Mouse (Mus musculus): ENCODE measurements at regions not wholly inside any gene's neighbourhood (a gene's known extent, or its start where the extent isn't known, plus 50 kb on each side); places are given as distances from the start of the nearest gene placed in this dataset.

DNA sequence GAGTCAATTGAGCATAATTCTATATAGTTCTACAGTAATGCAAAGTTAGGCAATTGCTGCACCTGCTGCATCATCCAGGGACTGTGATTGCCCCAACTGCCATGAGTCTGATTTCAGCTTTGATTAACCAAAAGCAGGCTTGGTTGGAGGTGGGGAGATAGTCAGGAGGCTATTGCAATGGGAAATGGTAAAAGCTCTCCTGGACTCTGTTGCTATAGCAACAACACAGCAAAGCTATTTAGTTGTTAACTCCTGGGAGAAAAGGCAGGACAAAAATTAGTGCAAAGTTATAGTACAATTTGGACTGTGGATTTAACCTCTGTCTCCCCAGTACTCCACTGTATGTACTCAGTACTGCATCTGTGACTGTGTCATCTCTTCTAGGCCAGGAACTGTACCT, 51.7 kb upstream of the Rasgrf1 start:
- DNase-seq (ENCODE audit: low read depth, low spot score), result no peak

- 79% methylated on average over 10 of the region's 10 CpGs for WGBS
- no peak for DNase-seq (ENCODE audit: low read depth, low spot score)
These were observed 59.0 kb upstream of the Rasgrf1 start for GRCm38 (mm10) chr9:89850491-89851282.

DNA sequence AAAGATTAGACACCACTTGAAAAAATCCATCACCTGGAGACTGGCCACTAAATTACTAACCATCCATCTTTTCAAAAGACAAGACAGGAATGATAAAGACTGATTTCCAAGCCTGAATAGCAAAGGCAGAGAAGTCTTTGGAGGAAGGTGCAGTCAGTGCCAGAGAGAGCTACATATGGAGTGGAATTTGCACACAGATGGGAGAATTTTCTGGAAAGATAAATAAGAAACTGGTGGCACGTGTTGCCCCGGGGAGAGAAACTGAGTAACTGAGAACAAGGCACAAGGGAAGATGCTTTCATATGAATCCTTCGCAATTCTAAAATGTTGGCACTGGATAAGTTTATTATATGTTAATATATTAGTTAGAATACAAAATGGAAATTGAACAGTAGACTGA, 59.8 kb upstream of the Rasgrf1 start:
- 85% methylated on average over 3 of the region's 3 CpGs for WGBS
- no peak for DNase-seq (ENCODE audit: low read depth, low spot score)

- 65% methylated on average over 3 of the region's 3 CpGs for WGBS
These were observed 61.1 kb upstream of the Rasgrf1 start for GRCm38 (mm10) chr9:89848571-89848970.

DNA sequence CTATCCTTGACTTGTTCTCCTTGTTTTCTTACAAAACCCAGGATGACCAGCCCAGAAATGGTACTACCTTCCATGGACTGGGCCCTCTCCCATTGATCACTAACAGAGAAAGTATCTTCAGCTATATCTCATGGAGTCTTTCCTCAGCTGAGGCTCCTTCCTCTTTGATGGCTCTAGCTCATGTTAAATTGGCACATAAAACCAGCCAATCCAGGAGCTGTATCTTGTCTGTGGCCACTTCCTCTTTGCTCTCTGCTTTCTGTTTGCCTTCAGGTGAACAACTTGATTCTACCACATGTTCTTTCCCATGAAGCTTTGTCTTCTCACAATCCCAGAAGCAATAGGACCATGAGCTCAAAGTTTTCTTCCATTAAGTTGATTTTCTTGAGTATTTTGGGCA, 62.7 kb upstream of the Rasgrf1 start:
- no peak for DNase-seq (ENCODE audit: low read depth, low spot score)

More at GRCm38 (mm10) chr9:89848571-89848970, 61.1 kb upstream of the Rasgrf1 start:
- DNase-seq (ENCODE audit: low read depth, low spot score), result no peak

DNA sequence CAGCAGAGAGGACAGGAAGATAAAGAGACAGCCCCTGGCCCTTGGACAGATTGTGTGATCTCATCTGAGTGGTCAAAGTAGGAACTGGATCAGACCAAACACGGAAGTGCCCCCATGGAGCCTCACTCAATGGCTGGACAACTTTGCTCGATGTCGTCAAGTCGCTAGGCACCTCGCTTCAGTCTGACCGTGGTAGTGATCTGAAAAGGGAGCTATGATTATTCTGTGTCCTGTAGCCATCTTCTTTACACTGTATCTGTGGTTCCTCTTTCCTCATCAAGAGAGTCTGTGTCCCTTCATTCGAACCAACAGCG, 67.0 kb upstream of the Rasgrf1 start:
- no peak for DNase-seq (ENCODE audit: low read depth, low spot score)
- WGBS, result 83% methylated on average over 8 of the region's 8 CpGs

DNA sequence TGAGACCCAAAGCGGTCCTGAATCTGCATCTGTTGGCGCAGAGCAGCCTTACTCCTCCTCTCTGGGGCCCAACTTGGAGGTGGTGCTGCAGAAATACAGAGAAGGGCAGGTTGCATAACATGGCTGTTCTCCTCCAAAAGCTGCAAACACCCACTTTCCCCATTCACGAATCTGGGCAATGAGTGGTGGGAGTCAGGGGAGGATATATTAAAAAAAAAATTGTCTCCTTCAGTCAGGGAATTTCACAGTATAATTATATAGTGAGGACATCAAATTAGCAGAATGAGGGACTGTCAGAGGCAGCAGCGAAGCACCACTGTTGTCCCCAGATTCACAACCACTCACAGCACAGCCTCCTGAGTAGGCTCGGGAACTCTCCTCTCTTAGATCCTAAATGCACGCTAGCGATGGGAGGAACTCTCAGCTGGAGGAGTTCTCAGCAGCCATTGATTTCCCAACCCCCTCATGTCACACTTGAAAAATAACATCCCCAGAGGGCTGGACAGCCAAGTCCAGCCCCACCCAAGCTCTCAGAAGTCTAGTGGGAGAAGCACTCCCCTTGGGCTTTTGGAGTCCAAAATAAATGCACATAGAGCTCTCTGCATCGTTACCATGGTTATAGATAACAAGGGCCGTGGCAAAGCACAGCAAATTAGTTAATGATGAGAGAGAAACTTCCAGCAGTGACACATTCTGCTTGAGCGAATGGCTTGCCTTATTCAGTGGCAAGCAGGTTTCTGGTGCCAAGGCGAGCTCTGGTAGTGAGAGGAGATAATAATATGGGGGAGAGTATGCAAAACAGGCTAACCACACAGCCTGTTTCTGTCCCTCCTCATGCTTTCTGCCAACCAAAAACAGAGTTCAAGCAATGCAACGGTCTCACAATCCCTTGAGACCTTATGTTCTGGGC, 67.6 kb upstream of the Rasgrf1 start:
- WGBS, result 61% methylated on average over 12 of the region's 12 CpGs
- DNase-seq (ENCODE audit: low read depth, low spot score), result no peak

DNA sequence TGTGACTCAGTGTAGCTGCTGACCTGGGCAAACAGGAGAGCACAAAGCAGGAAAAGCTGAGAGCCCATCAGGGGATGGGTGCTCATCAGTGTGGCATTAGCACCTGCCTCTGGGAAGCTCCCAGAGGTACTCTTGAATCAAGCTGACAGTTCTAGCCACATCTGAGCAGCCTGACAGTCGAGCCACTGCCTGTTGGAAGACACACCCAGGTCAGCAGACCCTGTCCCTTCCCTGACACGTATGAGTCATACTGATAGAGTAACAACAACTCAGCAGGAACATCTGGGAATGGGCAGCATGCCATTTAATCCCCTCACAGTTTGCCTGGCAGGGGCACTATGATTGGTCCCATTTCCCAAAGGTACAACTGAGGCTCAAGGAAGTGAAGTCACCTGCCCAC, 68.3 kb upstream of the Rasgrf1 start:
- WGBS, result 27% methylated on average over 2 of the region's 2 CpGs
- DNase-seq (ENCODE audit: low read depth, low spot score), result no peak

DNA sequence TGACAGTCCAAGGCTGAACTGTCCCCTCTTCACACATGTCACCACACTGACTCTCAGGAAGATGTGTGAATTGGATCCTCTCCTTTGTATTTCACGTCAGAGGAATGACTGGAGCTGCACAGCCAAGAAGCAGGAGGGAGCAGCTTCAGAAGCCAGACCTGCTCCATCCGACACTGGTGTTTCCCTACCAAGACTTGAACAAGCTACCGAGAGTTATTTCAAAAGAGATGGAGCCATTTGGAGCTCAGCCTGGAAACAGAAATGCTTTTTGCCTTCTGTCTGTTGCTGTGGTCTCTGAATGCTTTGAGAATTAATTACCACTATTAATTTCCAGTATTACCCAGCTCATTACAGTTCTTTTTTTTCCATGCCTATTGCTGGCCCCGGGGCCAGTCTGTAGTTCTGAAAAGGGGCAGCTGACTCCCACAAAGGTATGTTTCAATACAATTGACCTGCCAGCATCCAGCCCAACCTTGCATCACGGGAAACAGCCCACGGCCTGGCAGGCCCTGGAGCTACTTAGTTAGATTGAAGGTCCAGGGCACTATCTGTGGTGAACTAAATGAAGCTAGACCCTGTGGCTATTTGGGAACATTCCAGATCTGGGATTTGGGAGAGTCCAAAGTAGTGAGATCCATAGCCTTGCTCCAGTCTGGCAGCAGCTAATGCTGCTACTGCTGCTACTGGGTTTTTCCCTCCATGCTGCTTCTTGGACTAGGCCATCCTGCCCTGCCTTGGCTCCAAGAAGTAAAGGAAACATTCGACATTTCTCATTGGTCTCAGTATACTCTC, 73.1 kb upstream of the Rasgrf1 start:
- WGBS, result 79% methylated on average over 7 of the region's 7 CpGs
- no peak for DNase-seq (ENCODE audit: low read depth, low spot score)

DNA sequence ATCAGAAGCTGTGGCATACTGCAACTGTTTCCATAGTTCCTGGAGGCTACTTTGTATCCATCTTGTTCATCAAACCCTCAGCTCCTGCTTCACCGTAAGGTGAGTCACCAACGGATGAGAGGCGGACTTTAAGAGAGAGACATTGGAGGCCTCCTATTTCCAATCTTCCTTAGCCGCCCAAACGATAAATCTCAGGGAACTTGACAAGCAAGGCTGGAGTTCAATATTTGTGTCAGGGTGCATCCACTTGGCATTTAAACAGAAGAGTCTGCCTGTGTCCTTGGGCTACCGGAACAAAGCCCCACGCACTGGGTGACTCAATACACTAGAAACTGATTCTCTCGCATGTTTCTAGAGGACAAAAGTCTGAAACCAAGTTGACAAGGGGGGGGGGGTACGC, 76.1 kb upstream of the Rasgrf1 start:
- WGBS, result 70% methylated on average over 9 of the region's 9 CpGs
- no peak for DNase-seq (ENCODE audit: low read depth, low spot score)

DNA sequence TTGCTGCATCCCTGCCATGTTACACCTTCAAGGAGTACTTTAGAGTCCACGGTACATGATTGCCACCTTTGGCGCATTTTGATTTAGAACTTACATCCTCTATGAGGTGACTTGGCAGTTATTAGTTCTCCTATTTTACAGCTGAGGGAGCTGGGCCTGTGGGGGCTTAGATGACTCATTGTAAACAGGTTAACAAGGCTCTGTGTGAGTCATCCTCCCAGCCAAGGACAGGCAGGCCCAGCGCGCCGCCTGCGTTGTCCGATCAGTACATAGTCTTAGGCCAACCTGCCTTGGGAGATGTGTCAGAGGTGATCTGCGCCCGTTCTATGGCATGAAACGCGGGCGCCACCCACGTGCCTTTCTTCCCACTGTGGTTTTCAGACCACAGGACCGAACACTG, 77.9 kb upstream of the Rasgrf1 start:
- 41% methylated on average over 14 of the region's 14 CpGs for WGBS

DNA sequence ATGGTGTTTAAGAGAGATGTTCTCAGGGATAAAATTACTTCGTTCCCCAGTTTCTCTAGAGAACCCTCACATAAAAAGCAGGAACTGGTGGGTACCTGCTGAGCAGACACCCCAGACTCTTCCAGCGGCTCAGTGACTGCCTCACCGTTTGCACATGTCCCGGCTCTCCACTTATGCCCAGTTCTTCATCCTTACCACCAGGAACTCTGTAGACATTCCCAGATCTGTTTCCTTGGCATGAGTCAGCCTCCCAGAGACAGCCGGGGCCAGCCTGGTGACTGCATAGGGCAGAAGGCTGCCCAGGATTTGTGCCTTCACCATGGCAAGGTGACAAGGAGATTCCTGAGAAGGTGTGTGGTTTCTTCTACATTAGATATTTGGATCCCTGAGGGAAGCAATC, 81.6 kb upstream of the Rasgrf1 start:
- DNase-seq (ENCODE audit: low read depth, low spot score), result no peak
- 86% methylated on average over 5 of the region's 5 CpGs for WGBS

More for the DNA sequence above, 77.9 kb upstream of the Rasgrf1 start:
- DNase-seq (ENCODE audit: low read depth, low spot score), result no peak

GRCm38 (mm10) chr9:89827564-89827963, 82.1 kb upstream of the Rasgrf1 start:
- 44% methylated on average over 5 of the region's 5 CpGs for WGBS
- DNase-seq (ENCODE audit: low read depth, low spot score), result no peak

DNA sequence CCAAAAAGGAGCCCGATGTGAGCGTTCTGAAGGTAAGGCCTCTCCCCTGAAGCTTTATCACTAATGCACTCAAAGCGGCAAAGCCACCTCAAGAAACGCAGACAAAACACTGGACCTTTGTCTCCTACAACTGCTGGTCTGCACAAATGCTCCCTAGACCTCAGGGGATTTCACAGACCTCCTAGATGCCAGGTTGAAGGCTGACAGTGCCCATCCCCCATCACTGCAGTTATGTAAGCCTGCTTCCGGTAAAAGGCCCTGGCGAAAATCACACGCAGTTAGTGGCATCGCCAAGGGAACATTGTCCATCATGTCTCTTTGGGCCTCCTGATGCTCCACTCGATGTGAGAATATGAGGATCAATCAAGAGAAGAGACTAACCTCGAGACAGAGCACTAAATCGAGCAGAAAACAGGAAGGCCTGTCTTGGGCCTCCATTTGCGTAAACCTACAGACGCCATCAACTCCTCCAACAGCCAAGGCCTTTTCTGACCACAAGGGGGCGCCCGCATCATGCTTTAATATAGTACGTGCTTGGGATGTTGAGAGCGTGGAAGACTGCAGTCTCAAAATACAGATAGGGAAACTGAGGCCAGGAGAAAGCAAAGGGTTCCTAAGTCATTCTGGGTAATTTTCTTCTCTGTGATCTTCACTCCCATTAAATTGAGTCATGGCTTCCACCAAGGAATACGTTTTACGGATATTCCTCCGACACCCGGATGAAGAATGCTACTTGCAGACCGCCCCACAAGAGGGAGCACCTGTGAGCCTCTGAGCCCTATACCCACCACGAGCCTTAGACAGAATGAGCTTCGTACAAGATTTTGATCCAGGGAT, 82.8 kb upstream of the Rasgrf1 start:
- DNase-seq (ENCODE audit: low read depth, low spot score), result peak; percentile 38
- WGBS, result 36% methylated on average over 24 of the region's 24 CpGs

- no peak for DNase-seq (ENCODE audit: low read depth, low spot score)
- 77% methylated on average over 4 of the region's 4 CpGs for WGBS
These were observed 83.6 kb upstream of the Ankrd34c start for GRCm38 (mm10) chr9:89821853-89822243.

DNA sequence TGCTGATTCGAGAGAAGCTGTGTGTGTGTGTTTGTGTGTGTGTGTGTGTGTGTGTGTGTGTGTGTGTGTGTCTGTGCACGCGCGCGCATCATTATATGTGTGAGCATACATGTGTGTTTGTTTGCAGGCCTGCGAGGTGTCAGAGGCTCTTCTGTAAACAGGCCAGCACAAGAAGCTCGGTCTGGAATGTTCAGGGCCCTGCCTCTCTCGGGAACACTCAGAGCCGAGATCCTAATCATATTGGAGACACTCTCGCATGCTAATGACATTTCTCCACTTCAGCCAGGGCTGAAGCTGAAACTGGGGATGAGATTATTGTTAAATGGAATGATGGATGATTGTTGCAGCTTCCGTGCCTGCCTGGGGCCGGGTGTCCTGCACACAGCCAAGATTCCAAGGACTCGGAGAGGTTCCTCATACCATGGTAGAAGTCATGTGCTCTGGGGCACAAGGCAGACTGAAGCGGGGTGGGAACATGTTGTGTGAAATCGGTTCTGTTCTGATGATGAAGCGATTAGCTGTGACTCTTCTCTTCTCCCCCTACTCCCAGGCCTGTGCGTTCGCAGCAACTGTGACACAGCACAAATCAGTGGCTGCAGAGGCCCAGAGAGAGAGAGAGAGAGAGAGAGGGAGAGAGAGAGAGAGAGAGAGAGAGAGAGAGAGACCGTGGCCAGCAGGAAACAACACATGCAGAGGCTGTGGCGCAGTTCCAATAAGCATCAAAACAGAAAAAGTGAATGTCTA, 83.0 kb upstream of the Ankrd34c start:
- WGBS, result 49% methylated on average over 20 of the region's 20 CpGs
- DNase-seq (ENCODE audit: low read depth, low spot score), result no peak

DNA sequence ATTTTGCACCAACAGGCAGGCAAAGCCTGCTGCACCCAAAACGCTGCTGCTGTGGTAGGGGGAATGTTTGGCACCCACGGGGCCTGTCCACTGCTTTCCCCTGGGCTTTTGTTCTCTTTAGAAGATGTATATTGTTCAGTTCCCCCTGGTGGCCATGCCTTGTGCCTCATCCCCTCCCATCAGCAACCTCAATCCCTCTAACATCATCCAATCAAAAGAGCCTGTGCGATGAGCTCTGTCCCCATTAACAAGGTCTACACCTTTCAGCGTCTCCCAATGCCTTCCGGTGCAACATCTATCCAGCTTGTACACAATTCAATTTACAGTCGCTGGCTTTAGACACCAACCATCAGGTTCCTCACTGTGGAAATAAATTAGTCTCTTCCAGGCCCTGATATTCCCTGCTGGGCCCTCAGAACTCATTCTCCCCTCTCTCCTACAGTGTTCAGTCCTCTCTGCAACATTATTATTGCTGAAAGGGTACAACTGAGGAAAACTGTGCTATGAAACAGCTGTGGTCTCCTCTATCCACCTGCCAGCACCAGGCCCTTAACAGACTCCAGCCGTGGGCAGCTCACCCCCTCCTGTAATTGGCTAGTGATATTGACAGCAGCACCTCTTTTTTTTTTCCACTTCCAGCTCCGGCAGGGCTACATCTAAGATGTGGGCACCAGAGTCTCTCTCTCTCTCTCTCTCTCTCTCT, 75.5 kb upstream of the Ankrd34c start:
- DNase-seq (ENCODE audit: low read depth, low spot score), result no peak
- 59% methylated on average over 8 of the region's 8 CpGs for WGBS

DNA sequence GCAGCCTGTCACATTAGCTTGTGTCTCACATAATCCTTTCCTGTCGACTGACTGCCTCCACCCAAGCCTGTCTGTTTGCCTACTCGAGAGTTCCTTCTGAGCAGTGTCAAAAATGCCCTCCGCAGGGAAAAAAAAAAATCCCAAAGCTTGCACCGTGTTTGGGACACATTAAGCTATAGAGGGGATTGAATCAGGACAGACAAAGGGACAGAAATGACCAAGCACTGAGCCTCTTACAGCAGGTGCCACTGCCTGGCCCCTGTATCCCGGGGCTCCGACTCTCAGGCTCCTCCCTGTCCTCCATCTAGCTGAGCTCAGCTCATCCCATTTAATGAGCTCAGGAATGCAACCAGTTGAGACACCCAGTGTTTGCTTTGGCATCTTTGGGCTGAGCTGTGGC, 69.1 kb upstream of the Ankrd34c start:
- 36% methylated on average over 6 of the region's 6 CpGs for WGBS
- DNase-seq (ENCODE audit: low read depth, low spot score), result no peak
